Mouse (Mus musculus) E14TG2a.4 (cell line): ENCODE data around the gene Cygb.
"Not testable (repeated sequence)": the region's sequence is repeated elsewhere in the genome, so short reads cannot be mapped to it uniquely, and the experiment has no call there.

Source experiments
- H3K27me3 ChIP-seq: 2 replicates; pipeline ENCODE4 v1.6.1; 2014; ENCODE audit warnings: low read length, control low read depth; ENCODE audit not compliant: insufficient read depth
- H3K36me3 ChIP-seq: 2 replicates; pipeline ENCODE4 v1.6.1; 2014; ENCODE audit warnings: low read length, control low read depth; ENCODE audit not compliant: insufficient read depth
- H3K4me1 ChIP-seq: replicated peaks from 2 replicates; pipeline ENCODE4 v1.6.1; 2014; ENCODE audit warnings: low read depth, low read length, control low read depth
- H3K4me3 ChIP-seq: replicated peaks from 2 replicates; pipeline ENCODE4 v1.5.1; 2014; ENCODE audit warnings: mild to moderate bottlenecking, low read length
- H3K9me3 ChIP-seq: 2 replicates; pipeline ENCODE4 v1.6.1; 2014; ENCODE audit warnings: low read length, control low read depth
- CTCF ChIP-seq: conservative IDR thresholded peaks from 2 replicates; pipeline ENCODE4 v1.5.1; 2014; ENCODE audit warnings: low read length
- NANOG ChIP-seq: IDR thresholded peaks from 2 replicates; pipeline ENCODE4 v1.6.1; 2014; ENCODE audit warnings: borderline replicate concordance, low read length, mixed read lengths
- POU5F1 ChIP-seq: IDR thresholded peaks from 2 replicates; pipeline ENCODE4 v1.6.1; 2014; ENCODE audit warnings: low read length, borderline replicate concordance

The Cygb gene

DNA sequence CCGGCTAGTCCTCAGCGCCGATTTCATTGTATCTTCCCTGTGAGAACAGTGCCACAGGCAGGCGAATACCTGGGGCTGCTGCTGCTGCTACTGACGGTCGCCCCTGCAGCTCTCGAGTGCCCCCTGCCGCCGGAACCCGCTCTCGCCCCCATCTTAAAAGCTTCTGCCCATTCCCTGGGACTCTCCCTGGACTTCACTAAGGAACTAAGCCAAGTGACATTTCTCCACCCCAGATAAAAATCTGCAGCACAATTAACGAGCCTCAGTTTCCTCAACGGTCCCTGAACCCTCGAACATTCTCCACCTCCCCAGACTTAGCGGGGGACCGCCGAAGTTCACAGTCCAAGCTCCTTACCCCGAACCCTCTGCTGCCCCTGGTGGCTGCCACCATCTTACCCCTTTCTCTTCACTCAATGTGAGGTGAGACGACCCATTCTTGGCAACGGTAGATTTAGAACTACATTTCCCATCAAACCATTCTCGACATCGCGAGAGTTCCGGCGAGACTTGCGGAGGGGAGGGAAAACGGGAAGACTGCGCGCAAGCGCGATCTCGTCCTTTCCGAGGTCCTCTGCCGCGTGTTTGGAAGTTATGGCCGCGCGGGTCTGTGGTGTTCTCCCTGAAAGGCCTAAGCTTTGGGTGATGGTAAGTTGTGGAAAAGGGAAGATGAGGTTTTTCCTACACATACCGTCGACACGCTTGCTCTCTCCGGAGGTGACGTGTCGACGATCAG is 17.2 kb upstream of the Cygb start:
- Histone ChIP-seq H3K4me1 (peaks cover 66% of the 10 kb centered on the region), H3K36me3 (peaks cover 45% of the 10 kb centered on the region), H3K4me3 (peak overlapping the region; percentile 99), H3K27me3 (peaks cover 8% of the 10 kb centered on the region; the same call in 1 of the 2 replicates), H3K9me3 (no peaks in the 10 kb centered on the region)
- TF ChIP-seq POU5F1 = no peak
- peak; percentile 71 for TF ChIP-seq CTCF
- TF ChIP-seq NANOG = no peak

DNA sequence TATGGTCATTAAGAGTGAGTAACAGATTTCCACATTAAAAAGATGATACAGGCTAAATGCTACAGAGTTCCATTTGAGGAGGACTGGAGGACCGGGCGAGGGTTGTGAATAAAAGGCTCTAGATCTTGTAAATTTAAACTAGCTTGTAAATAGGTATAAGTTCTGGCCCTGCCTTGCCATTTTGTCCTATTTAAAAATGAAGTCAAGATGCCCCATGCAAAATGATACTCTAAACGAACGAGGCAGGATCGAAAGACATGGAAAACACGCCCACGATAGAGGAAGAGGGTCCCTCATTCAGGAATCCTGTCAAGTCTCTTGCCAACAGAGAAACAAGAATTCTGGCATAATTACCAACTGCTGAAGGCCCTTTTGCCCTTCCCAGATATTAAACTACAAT is 16.3 kb upstream of the Cygb start:
- peaks cover 66% of the 10 kb centered on the region for H3K4me1 ChIP-seq
- H3K36me3 ChIP-seq = peaks cover 36% of the 10 kb centered on the region
- H3K27me3 ChIP-seq = peaks cover 11% of the 10 kb centered on the region
- TF ChIP-seq POU5F1 (no peak), NANOG (no peak), CTCF (no peak)
- H3K9me3 ChIP-seq = no peaks in the 10 kb centered on the region
- 0 out of 2 replicates have a peak overlapping the region, but pooled peaks have one; percentile 99 for H3K4me3 ChIP-seq

DNA sequence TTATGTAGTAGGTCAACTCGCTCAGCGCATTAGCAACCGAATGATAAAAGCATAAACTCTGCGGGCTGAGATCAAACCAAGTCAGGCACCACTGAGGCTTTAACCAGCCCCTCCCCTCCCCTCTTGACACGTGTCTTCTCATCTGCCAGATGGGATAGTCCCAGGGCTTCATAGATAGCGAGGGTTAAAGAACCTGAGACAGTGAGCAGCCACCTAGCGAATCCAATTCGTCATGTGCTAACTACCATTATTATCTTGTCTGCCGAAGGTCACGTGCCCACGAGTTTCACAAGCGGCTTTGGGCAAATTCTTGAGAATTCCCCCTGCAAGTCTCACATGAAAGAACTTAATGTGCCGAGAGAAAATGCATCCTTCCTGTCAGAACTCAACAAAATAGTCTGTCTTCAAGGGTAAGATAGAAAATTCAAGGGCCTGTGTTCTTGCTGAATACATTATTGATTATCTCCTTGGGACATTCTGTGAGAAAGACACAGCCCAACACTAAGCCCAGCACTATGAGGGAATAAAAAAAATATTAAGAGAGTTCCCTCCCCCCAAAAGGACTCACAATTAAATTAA is 15.8 kb upstream of the Cygb start:
- Histone ChIP-seq H3K4me1 (peaks cover 66% of the 10 kb centered on the region), H3K4me3 (no peak overlapping the region), H3K9me3 (no peaks in the 10 kb centered on the region), H3K36me3 (peaks cover 31% of the 10 kb centered on the region), H3K27me3 (peaks cover 11% of the 10 kb centered on the region)
- TF ChIP-seq POU5F1 (no peak), CTCF (no peak), NANOG (no peak)

DNA sequence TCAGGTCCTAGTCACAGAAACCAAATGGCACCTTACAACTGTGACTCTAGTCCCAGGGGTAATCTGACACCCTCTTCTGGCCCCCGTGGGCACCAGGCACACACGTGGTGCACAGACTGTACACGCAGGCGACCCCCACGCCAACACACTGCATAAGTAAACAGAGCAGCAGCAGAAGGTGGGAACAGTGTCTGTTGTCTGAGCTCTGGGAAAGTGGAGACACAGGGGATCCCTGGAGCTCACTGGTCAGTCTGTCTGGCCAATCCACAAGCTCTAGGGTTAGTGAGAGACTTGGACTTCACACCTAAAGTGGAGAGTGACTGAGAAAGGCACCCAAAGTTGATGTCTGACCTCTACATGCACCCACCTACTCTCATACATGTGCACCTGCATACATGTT is 15.2 kb upstream of the Cygb start:
- Histone ChIP-seq H3K36me3 (peaks cover 26% of the 10 kb centered on the region), H3K27me3 (peaks cover 11% of the 10 kb centered on the region), H3K9me3 (no peaks in the 10 kb centered on the region), H3K4me1 (peaks cover 66% of the 10 kb centered on the region), H3K4me3 (no peak overlapping the region)
- no peak for TF ChIP-seq POU5F1
- TF ChIP-seq NANOG = no peak
- no peak for TF ChIP-seq CTCF

DNA sequence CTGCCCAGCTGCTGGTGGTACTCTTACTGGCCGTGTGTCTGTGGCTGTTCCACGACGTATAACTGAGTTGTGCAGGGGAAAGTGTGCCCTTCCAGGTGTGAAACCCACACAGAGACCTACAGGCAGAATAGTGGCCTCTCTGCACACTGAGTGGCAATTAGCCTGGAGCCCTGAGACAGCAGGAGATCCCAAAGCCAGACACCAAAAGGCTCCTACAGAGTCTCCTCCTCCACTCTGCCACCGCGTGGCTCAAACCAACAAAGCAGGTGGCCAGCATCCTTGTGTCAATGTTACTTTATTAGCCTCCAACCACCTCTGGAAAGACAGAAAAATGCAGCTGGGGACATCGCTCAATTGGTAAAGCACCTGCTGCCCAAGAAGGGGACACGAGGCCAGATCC is 14.7 kb upstream of the Cygb start:
- no peak overlapping the region for H3K4me3 ChIP-seq
- TF ChIP-seq POU5F1 (no peak), CTCF (no peak), NANOG (no peak)
- peaks cover 21% of the 10 kb centered on the region for H3K36me3 ChIP-seq
- H3K4me1 ChIP-seq = peaks cover 66% of the 10 kb centered on the region
- no peaks in the 10 kb centered on the region for H3K9me3 ChIP-seq
- peaks cover 15% of the 10 kb centered on the region for H3K27me3 ChIP-seq

DNA sequence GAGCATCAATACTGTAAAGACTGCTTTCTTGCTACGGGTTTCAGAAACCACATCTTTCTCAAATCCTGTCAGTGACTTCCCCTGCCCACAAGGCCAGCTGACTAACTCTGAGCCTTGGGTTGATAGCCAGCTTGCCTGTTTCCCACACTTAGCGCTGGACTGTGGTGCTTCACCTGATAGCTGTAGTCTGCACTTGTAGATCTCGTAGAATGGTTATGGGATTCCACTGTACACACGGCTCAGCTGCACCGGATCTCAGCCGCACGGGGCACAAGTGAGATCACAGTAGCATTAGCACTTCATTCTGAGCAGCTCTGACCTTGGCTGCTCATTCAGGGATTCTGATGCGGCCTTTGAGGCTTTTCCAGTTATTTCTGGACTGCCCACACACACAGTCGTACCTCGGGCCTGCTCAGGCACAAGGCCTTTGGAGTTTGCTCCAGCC is 14.3 kb upstream of the Cygb start:
- peaks cover 17% of the 10 kb centered on the region for H3K36me3 ChIP-seq
- H3K4me3 ChIP-seq = no peak overlapping the region
- TF ChIP-seq CTCF = no peak
- peaks cover 19% of the 10 kb centered on the region for H3K27me3 ChIP-seq
- no peaks in the 10 kb centered on the region for H3K9me3 ChIP-seq
- peaks cover 66% of the 10 kb centered on the region for H3K4me1 ChIP-seq

DNA sequence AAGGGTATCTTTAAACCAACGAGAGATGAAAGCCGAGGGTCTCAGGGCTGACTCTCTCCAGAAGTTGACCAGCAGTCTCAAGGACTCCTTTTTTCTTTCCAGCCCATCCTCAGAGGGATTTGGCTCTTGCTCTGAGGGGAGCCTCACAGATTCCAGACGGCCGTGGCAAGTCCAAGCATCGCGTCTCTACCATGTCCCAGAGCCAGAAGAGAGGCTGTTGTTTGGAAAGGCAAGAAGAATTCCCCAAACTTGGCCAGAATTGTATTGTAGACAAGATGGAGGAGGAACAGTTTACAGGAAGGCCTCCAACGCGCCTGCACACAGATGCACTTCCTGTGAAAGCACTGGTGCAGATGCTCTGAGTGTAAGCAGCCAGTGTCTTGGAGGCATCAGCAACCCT is 13.8 kb upstream of the Cygb start:
- H3K9me3 ChIP-seq = no peaks in the 10 kb centered on the region
- peaks cover 24% of the 10 kb centered on the region for H3K27me3 ChIP-seq
- H3K4me3 ChIP-seq = no peak overlapping the region
- TF ChIP-seq CTCF = no peak
- no peak for TF ChIP-seq NANOG
- TF ChIP-seq POU5F1 = no peak
- peaks cover 66% of the 10 kb centered on the region for H3K4me1 ChIP-seq
- peaks cover 12% of the 10 kb centered on the region for H3K36me3 ChIP-seq

DNA sequence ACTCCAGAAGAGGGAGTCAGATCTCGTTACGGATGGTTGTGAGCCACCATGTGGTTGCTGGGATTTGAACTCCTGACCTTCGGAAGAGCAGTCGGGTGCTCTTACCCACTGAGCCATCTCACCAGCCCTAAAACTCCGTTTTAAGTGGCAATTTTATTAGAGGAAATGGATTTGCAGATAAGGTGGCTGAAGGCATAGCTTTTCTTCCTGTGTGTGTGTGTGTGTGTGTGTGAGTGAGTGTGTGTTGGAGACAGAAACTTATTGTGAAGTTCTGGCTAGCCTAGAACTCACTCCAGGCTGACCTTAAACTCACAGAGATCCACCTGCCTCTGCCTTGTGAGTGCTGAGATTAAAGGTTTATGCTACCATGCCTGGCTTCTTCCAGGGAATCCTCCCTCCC is 12.9 kb upstream of the Cygb start:
- Histone ChIP-seq H3K4me1 (peaks cover 73% of the 10 kb centered on the region), H3K27me3 (peaks cover 32% of the 10 kb centered on the region)
- H3K4me3 ChIP-seq, H3K9me3 ChIP-seq, H3K36me3 ChIP-seq: not testable (repeated sequence)

DNA sequence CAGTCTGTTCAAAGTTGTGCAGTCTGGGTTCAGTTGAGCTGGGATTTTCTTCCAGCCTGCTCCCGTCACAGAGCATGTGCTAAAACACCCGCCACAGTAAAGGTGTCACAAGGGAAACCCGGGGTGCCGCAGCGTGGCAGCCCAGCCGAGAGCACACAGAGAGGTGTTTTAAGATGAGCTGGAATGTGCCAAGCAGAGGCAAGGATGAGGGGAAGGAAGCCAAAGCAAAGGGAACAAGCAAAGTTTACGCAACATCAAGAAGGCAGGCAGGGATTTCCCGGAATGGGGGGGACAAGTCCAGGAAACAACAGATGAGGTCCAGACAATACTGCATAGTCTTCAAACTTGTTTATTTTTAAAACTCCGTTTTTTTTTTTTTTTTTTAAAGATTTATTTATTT is 12.5 kb upstream of the Cygb start:
- H3K4me1 ChIP-seq = peaks cover 78% of the 10 kb centered on the region
- peaks cover 36% of the 10 kb centered on the region for H3K27me3 ChIP-seq
- H3K4me3 ChIP-seq = no peak overlapping the region
- TF ChIP-seq CTCF = no peak
- TF ChIP-seq POU5F1 = no peak
- no peak for TF ChIP-seq NANOG
- H3K9me3 ChIP-seq = no peaks in the 10 kb centered on the region
- H3K36me3 ChIP-seq = no peaks in the 10 kb centered on the region
